Mouse (Mus musculus): Measurements from ENCODE around the gene Siglece.
A peak's percentile ranks its signal among the peaks of the same experiment; 100 is the strongest.
"Not testable (repeated sequence)": the region's sequence is repeated elsewhere in the genome, so short reads cannot be mapped to it uniquely, and the experiment has no call there.

Siglece gene

GRCm38 (mm10) chr7:43660002-43660401 lies at the start of gene Siglece:
Gene Siglece, minus strand, starts transcription at chr7:43660161.
- DNase-seq (ENCODE audit: low spot score in 2 of 2), result no peak

GRCm38 (mm10) chr7:43690118-43690517 lies 30.2 kb upstream of the Siglece start, which contains the start of gene Klk14:
Gene Klk14, plus strand, starts transcription at chr7:43690418.
- no peak for DNase-seq (ENCODE audit: low spot score in 2 of 2)

GRCm38 (mm10) chr7:43685088-43685487 lies 25.1 kb upstream of the Siglece start:
- no peak for DNase-seq (ENCODE audit: low spot score in 2 of 2)

- DNase-seq (ENCODE audit: low spot score in 2 of 2), result not testable (repeated sequence)
Observed at GRCm38 (mm10) chr7:43682511-43682910, 22.6 kb upstream of the Siglece start.

GRCm38 (mm10) chr7:43680960-43681359 lies 21.0 kb upstream of the Siglece start:
- peak in 1 of 2 experiments; percentile 69 for DNase-seq (ENCODE audit: low spot score in 2 of 2)

GRCm38 (mm10) chr7:43678517-43678916 lies 18.6 kb upstream of the Siglece start:
- DNase-seq (ENCODE audit: low spot score in 2 of 2), result peak in 1 of 2 experiments; percentile 46

- DNase-seq (ENCODE audit: low spot score in 2 of 2), result no peak
Observed at GRCm38 (mm10) chr7:43675091-43675490, 15.1 kb upstream of the Siglece start.

- DNase-seq (ENCODE audit: low spot score in 2 of 2), result no peak
Observed at GRCm38 (mm10) chr7:43672581-43673260, 12.8 kb upstream of the Siglece start.

- peak; percentile 92 to 96 for DNase-seq (ENCODE audit: low spot score in 2 of 2)
Observed at GRCm38 (mm10) chr7:43671809-43672580, 12.0 kb upstream of the Siglece start, which contains the start of gene Ctu1. Gene Ctu1, plus strand, starts transcription at chr7:43672016.

- no peak for DNase-seq (ENCODE audit: low spot score in 2 of 2)
Observed at GRCm38 (mm10) chr7:43671064-43671808, 11.3 kb upstream of the Siglece start.

- no peak for DNase-seq (ENCODE audit: low spot score in 2 of 2)
Observed at GRCm38 (mm10) chr7:43668582-43668981, 8.6 kb upstream of the Siglece start.

- not testable (repeated sequence) for DNase-seq (ENCODE audit: low spot score in 2 of 2)
Observed at GRCm38 (mm10) chr7:43667221-43667620, 7.3 kb upstream of the Siglece start.

- DNase-seq (ENCODE audit: low spot score in 2 of 2), result no peak
Observed at GRCm38 (mm10) chr7:43662804-43663203, 2.8 kb upstream of the Siglece start.

- DNase-seq (ENCODE audit: low spot score in 2 of 2), result no peak
Observed at GRCm38 (mm10) chr7:43656232-43656631, 3.7 kb downstream of the Siglece start.

- no peak for DNase-seq (ENCODE audit: low spot score in 2 of 2)
Observed at GRCm38 (mm10) chr7:43654519-43654918, 5.4 kb downstream of the Siglece start.

GRCm38 (mm10) chr7:43652683-43653082 lies 7.3 kb downstream of the Siglece start:
- DNase-seq (ENCODE audit: low spot score in 2 of 2), result no peak

GRCm38 (mm10) chr7:43643046-43643652 lies 16.8 kb downstream of the Siglece start:
- no peak for DNase-seq (ENCODE audit: low spot score in 2 of 2)

- no peak for DNase-seq (ENCODE audit: low spot score in 2 of 2)
Observed at GRCm38 (mm10) chr7:43642587-43642986, 17.4 kb downstream of the Siglece start.

GRCm38 (mm10) chr7:43637118-43637517 lies 22.8 kb downstream of the Siglece start:
- DNase-seq (ENCODE audit: low spot score in 2 of 2), result no peak

GRCm38 (mm10) chr7:43636194-43636593 lies 23.8 kb downstream of the Siglece start:
- no peak for DNase-seq (ENCODE audit: low spot score in 2 of 2)

GRCm38 (mm10) chr7:43634500-43634899 lies 25.5 kb downstream of the Siglece start, which contains the start of gene Ceacam18:
Gene Ceacam18, plus strand, starts transcription at chr7:43634707.
- DNase-seq (ENCODE audit: low spot score in 2 of 2), result no peak

GRCm38 (mm10) chr7:43633940-43634339 lies 26.0 kb downstream of the Siglece start:
- no peak for DNase-seq (ENCODE audit: low spot score in 2 of 2)

All from left cerebral cortex, adult 9 months (tissue).